Mouse (Mus musculus): ENCODE results near the gene Dlg4.
A peak's percentile ranks its signal among the peaks of the same experiment; 100 is the strongest.

DNA sequence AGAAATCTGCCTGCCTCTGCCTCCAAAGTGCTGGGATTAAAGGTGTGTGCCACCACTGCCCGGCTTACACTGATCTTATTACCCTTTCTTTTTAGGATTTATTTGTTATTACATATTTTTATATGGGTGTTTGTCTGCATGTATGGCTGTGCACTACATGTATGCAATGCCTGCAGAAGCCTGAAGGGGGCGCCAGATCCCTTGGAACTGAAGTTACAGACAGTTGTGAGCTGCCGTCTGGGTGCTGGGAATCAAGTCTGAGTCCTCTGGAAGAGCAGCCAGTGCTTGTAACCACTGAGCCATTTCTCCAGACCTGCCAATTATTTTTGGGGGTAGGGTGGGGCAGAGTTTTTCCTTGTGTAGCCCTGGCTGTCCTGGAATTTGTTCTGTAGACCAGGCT is 46.3 kb downstream of the Dlg4 start:
- no peak for TF ChIP-seq EP300 (IDR thresholded peaks at IDR 0.05; ENCODE audit: low read length)
- no peak for TF ChIP-seq CHD1 (IDR thresholded peaks at IDR 0.05; ENCODE audit: low read depth, low read length)
- no peak for TF ChIP-seq MEF2A (IDR thresholded peaks at IDR 0.05; ENCODE audit: borderline replicate concordance, low read depth, low read length)
- peak in 1 of 2 experiments; percentile 12; a peak in 1 of 4 replicates for TF ChIP-seq CTCF (conservative IDR thresholded peaks at IDR 0.05 in 1 of 2, IDR thresholded peaks at IDR 0.05 in 1 of 2; ENCODE audit: low read depth in 2 of 2, low read length in 2 of 2)
- no peak for TF ChIP-seq POLR2A (IDR thresholded peaks at IDR 0.05; ENCODE audit: low read depth, low read length)
- TF ChIP-seq MXI1 (IDR thresholded peaks at IDR 0.05; ENCODE audit: low read depth, low read length): no peak
- TF ChIP-seq JUN (IDR thresholded peaks at IDR 0.05; ENCODE audit: insufficient read depth, low read depth, low read length): no peak
- TF ChIP-seq HCFC1 (IDR thresholded peaks at IDR 0.05; ENCODE audit: low read depth, low read length): no peak
- no peak for TF ChIP-seq E2F4 (IDR thresholded peaks at IDR 0.05; ENCODE audit: insufficient replicate concordance, low read depth, low read length)
- TF ChIP-seq IRF4 (IDR thresholded peaks at IDR 0.05; ENCODE audit: low read depth, low read length): no peak
- no peak for TF ChIP-seq TBP (conservative IDR thresholded peaks at IDR 0.05; ENCODE audit: low read depth, low read length)
- no peak for TF ChIP-seq ZC3H11A (IDR thresholded peaks at IDR 0.05; ENCODE audit: low read depth, low read length)
- no peak for TF ChIP-seq ELF1 (IDR thresholded peaks at IDR 0.05; ENCODE audit: low read depth, low read length)
- TF ChIP-seq ZMIZ1 (IDR thresholded peaks at IDR 0.05; ENCODE audit: low read depth, low read length): no peak

All from CH12.LX (cell line).